Mouse (Mus musculus) bone marrow macrophage, adult 2 months (primary cell): ENCODE results near the gene Pld5.

Experiments
- CTCF ChIP-seq: IDR thresholded peaks from 2 replicates; pipeline ENCODE4 v1.5.1; 2012; ENCODE audit warnings: low read depth, mild to moderate bottlenecking, low read length, moderate library complexity
- POLR2A ChIP-seq: IDR thresholded peaks from 2 replicates; pipeline ENCODE4 v1.6.1; 2012; ENCODE audit warnings: mild to moderate bottlenecking, low read depth, low read length, borderline replicate concordance

- TF ChIP-seq CTCF (no peak), POLR2A (no peak)
Measured at GRCm38 (mm10) chr1:175931391-175931790, 343.7 kb downstream of the Pld5 start.
